Mouse (Mus musculus) 416B (cell line): Measurements from ENCODE around the gene Rtcb.

ENCODE experiments used
- DNase-seq: peaks from one replicate; pipeline ENCODE4 v3.0.0; 2011; ENCODE audit warnings: low read depth

The Rtcb gene

DNA sequence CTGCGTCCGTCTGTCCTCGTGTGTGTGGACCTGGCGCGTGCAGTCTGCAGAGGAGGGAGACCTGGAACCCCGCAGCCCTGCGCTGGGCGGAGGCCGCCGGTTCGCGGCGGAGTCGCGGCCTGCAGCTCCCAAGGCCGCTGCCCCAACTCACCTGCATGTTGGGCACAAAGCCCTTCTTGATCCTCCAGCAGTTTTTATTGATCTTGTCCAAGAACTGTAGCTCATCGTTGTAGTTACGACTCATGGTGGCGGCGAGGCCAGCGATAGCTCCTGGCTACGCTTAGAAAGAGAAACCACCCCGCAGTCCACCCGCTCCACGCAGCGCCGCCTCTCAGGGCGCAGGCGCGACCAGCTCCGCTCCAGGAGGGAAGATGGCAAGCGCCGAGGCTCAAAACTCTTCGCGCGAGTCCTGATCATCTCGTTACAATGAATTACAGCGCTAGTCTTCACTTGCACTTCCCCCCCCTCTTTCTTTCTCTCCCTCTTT, at the start of gene Rtcb:
Gene Rtcb, minus strand, starts transcription at position 360 of the 487 bp plus-strand sequence.
- DNase-seq: peak; percentile 93

DNA sequence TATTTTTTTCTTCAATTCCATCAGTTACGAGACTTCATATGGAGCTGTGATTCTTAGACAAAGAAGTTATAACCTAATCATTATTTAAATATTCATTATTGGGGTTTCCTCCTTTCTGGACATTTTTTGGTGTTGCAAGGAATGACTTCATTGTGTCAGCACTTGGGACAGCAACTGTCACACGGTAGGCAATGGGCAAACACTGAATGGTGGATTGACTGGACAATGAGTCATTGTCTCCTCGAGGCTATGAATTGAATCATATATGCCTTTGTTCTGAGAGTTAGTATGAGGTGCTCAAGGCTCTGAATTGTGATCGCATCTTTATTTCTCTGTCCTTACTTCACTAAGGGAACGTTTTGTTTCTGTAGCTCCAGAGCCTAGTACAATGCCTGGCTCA, 48.8 kb upstream of the Rtcb start:
- DNase-seq: peak; percentile 26

DNA sequence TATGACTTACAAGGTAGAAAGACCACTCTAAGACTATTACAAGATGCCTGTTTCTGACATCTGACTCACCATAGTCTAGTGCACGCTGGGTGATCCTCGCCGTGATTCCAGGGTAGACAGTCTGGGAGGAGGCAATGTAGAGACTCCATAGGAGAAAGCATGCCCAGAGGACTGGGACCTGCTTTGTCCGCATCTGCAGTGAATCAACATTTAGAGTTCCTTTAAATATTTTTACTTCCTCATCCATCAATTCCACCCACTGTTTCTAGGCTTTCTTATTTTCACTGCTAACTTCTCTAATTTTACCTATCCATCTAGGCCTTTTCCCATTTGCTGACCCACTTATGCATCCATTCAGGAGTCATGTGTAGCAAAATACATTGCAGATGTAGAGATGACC, 42.8 kb upstream of the Rtcb start:
- DNase-seq: no peak

DNA sequence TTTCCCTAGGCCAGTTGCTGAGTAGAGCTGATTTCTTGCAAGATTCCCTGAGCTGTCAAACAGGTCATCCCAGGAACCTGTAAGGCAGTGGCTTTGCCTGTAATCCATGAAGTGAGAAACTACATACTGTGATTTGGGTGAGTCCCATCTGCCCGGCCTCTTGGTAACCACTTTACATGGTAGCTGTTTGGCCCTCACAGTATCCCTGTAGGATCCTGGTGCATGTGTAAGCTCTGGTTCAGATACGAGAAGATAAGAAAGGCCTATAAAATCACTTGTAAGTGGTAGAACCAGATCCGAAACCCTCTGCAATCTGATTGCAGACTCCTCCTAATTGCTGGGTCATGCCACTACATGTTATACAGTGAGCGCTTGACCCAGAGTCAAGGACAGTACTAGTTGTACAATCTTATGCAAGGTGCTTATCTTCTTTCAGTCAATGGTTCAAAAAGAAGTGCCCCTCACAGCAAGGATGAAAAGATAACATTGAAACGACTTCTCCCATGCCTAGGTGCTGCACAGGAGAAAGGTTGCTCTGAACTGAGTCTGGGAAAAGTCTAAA, 37.0 kb upstream of the Rtcb start:
- DNase-seq: no peak

- DNase-seq: no peak
Observed at GRCm38 (mm10) chr10:85993836-85994235, 36.2 kb upstream of the Rtcb start.

DNA sequence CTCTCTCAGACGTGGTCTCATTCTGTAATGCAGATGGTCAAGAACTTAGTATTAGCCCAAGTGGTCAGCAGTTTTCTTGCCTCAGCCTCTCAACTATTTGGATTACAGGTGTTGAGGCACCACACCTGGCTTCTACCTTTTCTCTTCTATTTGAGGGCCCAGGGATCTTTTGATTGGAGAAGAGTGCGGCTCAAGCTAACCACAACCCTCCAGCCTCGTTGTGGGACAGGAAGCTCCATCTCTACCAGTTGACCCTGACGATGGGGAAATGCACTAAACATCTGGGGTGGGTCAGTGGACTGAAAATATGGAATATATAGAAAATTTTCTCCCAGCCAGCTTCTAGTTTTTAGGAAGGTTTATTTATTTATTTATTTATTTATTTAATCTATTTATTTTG, 34.8 kb upstream of the Rtcb start:
- DNase-seq: peak; percentile 39

DNA sequence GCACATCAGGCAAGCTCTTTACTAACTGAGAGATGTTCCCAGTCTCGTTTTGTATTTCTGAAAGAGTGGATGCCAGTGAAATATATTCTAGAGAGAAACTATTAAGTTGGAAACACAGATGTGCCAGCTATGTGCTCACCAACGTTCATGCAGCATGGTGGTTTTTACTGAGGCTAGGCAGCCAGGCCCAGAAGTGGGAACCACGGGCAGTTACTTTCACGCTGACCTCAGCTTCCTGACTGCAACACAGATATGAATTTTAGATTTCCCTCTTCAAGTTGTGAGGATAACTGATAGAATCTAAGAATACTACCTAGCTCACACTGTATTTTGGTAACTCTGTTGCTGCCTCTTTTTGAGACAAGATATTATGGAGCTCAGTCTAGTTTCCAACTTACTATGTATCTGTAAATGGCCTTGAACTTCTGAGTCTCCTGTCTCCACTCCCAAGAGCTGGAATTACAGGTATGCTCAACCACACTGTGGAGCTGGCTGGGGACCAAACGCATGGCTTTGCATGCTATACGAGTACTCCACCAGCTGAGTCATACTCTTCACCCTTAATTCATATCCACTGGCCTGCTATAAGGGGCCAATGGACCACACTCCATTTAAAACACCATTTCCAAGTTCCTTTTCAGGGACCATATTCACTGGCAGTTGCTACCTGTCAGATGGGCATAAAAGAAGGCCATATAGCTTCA, 31.9 kb upstream of the Rtcb start:
- DNase-seq: peak; percentile 90

- DNase-seq: no peak
Observed at GRCm38 (mm10) chr10:85972915-85973314, 15.3 kb upstream of the Rtcb start.

DNA sequence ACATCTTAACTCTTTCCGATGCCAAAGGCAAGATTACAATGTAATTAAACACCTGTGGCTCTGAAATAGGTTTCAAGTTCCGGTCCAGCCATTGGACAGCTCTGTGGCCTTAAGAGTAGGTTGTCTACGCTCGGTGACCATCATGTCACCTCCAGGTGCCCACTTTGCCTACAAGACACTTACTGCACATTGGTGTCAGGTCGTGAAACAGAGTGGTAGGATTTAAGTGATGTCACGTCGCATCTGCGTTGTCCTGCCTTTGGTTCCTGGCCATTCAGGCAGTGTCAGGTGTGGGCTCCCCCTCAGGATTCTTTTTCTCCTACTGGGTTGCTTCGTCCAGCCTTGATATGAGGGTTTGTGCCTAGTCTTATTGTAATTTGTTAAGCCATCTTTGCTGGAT, 14.2 kb upstream of the Rtcb start:
- no peak for DNase-seq

DNA sequence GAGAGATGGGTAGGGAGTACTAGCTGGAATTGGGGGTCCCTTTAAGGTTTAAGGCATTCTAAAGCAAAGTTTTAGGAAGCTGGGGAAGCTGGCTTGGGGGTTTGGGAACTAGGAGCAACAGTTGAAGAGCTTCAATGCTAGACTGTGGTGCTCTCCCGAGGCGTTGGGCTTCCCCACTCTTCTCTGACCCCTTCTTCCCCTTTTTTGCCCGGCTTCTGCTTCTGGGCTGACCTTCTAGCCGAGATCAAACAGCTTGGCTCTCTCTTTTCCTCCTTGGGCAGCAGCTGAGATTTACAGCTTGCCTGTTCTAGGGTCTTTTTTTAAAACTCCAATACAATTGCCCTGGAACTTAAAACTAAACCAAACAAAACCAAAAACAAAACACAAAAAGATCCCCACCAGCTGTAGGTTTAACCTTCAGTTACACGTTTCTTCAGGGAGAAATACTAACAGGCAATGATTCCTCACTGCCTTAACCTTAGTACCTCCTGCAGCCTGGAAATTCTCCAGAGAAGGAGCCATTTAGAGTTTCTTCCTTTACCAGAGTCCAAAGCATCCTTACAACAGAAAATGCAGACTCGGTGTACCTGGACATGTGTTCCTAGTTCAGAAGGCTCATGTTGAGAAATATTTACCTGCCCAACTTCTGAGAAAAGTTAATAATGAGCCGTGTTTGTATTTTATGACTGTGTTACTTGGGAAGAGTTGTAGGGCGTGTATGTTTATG, 12.4 kb upstream of the Rtcb start:
- DNase-seq: peak; percentile 47

DNA sequence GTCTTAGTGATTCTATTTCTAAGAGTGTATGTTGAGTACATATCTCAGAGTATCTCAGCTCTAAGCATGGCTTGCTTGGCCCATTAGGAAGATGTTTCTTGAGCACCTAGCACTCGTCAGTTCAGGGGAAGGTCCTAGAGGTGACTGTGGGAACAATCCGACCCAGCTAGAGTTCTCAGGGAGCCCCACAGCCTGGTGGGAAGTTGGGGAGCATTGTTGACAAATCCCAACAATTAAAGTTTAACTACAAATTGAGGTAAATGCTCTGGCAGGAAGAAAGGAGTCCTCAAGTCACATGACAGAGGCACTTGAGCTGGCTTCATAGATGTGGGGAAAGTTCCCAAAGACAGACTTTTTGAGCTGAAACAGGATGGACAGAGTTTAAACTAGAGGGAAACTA, 11.1 kb upstream of the Rtcb start:
- no peak for DNase-seq

GRCm38 (mm10) chr10:85968157-85968634, 10.6 kb upstream of the Rtcb start:
- DNase-seq: peak; percentile 79

GRCm38 (mm10) chr10:85967411-85968156, 10.0 kb upstream of the Rtcb start:
- no peak for DNase-seq

DNA sequence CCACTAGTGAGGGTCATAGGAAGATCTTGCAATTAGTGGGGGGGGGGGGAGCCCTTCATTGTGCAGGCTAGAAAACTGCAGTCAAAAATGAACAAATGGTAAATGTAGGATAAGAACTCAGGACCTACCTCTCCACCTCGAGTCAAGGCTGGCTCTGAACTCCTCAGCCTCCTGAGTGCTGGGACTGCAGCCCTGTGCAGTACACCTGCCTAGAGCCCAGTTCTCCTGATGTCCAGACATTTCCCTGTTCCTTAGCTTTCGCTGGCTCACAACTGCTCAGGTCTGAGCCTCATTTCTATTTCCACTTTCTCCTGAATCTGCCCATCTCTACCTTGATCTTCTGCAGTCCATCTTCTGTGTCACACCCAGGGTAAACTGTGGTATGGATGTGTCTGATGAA, 8.9 kb upstream of the Rtcb start:
- DNase-seq: no peak

- DNase-seq: no peak
Observed at GRCm38 (mm10) chr10:85964316-85964715, 6.7 kb upstream of the Rtcb start.

GRCm38 (mm10) chr10:85962897-85963296, 5.3 kb upstream of the Rtcb start:
- DNase-seq: no peak

DNA sequence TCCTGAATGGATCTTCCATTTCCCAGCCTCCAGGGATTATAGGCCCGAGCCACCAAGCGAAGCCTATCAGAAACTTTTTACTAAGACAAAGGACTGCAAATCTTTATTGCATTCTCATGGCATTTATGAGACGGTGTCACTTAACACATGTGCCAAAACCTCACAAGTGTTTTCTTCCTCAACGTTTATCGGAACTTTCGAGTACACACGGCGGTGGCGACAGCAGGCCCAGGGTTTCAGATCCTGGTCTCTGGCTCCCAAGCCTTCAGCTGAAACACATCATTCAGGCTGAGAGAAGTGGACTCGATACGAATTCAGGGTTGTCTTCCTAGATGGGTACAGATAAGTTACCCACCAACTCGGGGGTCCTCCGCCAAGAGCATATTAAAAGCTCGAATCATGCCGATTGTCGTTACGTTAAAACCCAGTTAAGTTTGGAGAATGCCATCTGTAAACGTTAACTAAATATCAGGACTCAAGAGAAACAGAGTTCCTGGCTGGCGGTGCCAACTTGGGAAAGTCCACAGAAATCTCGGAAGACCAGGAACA, 678 bp downstream of the Rtcb start:
- DNase-seq: peak; percentile 39

- no peak for DNase-seq
Observed at GRCm38 (mm10) chr10:85954429-85954828, 3.2 kb downstream of the Rtcb start.

DNA sequence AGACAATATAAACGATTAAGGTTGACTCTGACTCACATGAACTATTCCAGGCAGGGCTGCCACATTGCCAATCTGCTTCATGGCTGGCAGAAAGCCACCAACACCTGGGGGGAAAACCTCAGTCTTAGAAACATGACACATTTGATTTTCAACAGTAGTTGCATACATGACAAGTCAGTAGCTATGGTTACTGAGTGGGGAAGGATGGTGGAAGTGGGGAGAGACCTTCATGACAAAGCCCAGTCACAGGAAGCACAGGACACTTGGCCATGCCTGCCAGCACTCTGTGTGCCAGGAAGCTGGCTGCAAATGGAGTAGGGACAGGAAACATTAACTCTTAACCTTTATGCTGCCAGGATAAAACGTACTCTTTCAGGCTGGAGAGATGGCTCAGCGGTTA, 4.2 kb downstream of the Rtcb start:
- peak; percentile 59 for DNase-seq

DNA sequence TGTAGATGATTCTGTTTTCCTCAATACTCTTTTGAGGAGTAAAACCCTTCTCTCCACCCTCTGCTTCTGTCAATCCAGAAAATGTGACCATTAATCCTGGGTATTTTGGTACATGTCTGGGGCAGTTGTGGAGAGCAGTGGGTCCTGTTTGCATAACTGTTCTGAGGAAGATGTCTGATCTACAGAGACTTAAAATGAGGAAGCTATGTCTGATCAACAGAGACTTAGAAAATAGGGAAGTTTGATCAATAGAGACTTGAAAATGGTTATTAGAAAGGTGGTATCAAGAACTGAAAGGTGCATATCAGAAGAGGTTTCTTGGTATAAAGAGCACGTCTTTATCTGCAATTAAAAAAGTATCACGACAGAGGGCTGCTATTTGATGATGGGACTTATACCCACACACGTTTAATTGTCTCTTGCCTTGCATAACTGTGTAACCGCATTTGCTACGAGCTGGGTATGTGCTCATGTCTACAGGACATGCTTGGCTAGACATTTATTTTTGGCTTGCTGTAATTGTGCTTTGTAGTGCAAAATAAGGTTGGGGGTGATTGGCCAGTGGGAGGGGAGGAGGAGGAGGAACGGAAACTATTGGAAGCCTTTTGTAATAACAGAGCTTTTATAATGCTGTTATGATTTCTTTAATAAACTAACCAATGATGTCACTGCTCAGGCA, 5.7 kb downstream of the Rtcb start:
- DNase-seq: peak; percentile 22

GRCm38 (mm10) chr10:85948483-85949196, 9.0 kb downstream of the Rtcb start:
- DNase-seq: no peak
